In the genomic region with DNA sequence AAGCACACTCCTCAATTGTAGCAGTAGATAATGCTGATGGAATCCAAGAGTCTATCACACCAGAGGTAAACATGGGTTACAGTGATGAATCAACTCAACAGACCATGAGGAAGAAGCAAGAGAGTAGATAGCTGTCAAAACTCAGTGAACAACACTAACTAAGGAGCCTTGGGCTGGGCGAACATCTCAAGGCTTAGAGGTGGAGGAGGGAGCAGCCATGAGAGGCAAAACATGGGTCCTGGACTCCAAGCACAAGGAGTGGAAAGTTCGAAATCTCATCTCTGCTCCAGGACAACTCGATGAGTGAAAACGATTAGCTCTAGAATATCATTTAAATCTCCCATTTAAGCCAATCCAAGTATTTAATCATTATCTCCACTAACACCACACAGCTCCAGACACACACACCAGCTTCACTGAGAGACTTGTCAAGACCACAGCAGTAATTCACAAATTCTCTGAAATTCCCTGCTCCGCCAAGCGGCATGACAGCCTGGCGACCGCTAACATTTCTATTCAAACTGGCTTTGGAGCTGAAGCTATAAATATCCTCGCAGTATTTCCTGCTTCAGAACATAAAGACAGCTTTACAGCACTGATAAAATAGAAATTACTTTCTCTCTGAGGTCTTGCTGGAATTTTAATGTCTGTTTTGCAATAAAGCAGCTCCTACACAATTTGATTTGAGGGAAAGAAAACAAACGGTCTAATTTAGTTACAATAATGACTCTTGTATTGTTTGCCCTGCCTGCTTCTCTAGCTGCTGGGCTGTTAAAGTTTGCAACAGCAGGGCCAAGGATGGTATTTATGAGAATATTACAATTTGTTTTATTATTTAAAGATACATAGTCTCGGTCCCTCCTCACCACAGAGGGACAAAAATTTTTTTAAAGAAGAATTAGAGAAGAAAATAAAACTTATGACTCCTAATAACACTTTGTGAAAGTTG, we compare ENCODE assay signal across 10 mouse cellular contexts.
A peak's percentile ranks its signal among the peaks of the same experiment; 100 is the strongest.
DNase-seq lines count a peak whose midpoint lies in the region; ATAC-seq and TF ChIP-seq lines count a peak whose summit lies in the region.
"Had no signal": no experiment of that assay in that cellular context is flagged by ENCODE, and none has a peak within 500 bp of the region (broad histone marks: within the 10 kb centered on the region; RNA-seq: fewer than 3 reads in every experiment).

No protein-coding gene starts in this region.

- H3K4me2 ChIP-seq in heart, embryonic 16.5 days (ENCODE audit: low read depth, low read length) = peak overlapping the region; percentile 49
- no peak overlapping the region for H3K4me2 ChIP-seq in heart, embryonic 11.5 days
- H3K4me2 ChIP-seq in limb, embryonic 11.5 days (ENCODE audit: low read depth, severe bottlenecking) = no peak overlapping the region; the same call in 1 of the 2 replicates
- H3K4me2 ChIP-seq in limb, embryonic 14.5 days (replicated peaks; ENCODE audit: low read depth, low read length, severe bottlenecking) = no peak overlapping the region

- H3K4me1 ChIP-seq in heart, embryonic 16.5 days (ENCODE audit: control insufficient read depth, insufficient read depth, low read length) = peaks cover 9% of the 10 kb centered on the region
- no peaks in the 10 kb centered on the region for H3K4me1 ChIP-seq in heart, embryonic 11.5 days (ENCODE audit: control insufficient read depth, insufficient read depth, low read length)
- H3K4me1 ChIP-seq in limb, embryonic 11.5 days (ENCODE audit: control insufficient read depth, insufficient read depth, low read length) = no peaks in the 10 kb centered on the region
- H3K4me1 ChIP-seq in limb, embryonic 10.5 days = peaks cover 11% of the 10 kb centered on the region; the same call in 1 of the 2 replicates
- H3K4me1 ChIP-seq in limb, embryonic 14.5 days (ENCODE audit: control insufficient read depth, insufficient read depth, low read length) = no peaks in the 10 kb centered on the region; the same call in 1 of the 2 replicates

- no peak for TF ChIP-seq POLR2A in limb, embryonic 14.5 days (IDR thresholded peaks at IDR 0.05; ENCODE audit: borderline replicate concordance, extremely low read depth, insufficient read depth, insufficient read length)

- no peaks in the 10 kb centered on the region for H3K27me3 ChIP-seq in heart, embryonic 16.5 days (ENCODE audit: control insufficient read depth, insufficient read depth, low read length)
- H3K27me3 ChIP-seq in heart, embryonic 11.5 days (ENCODE audit: control insufficient read depth, insufficient read depth, low read length) = no peaks in the 10 kb centered on the region
- H3K27me3 ChIP-seq in limb, embryonic 11.5 days (ENCODE audit: control insufficient read depth, insufficient read depth, low read length) = no peaks in the 10 kb centered on the region
- no peaks in the 10 kb centered on the region for H3K27me3 ChIP-seq in limb, embryonic 10.5 days (ENCODE audit: low read depth, poor library complexity, severe bottlenecking)
- no peaks in the 10 kb centered on the region for H3K27me3 ChIP-seq in limb, embryonic 14.5 days (ENCODE audit: control insufficient read depth, insufficient read depth, low read length)

- H3K36me3 ChIP-seq in heart, embryonic 16.5 days (ENCODE audit: control insufficient read depth, insufficient read depth) = no peaks in the 10 kb centered on the region
- no peaks in the 10 kb centered on the region for H3K36me3 ChIP-seq in heart, embryonic 11.5 days (ENCODE audit: control insufficient read depth, insufficient read depth, low read length)
- no peaks in the 10 kb centered on the region for H3K36me3 ChIP-seq in limb, embryonic 11.5 days (ENCODE audit: control insufficient read depth, insufficient read depth, low read length)
- no peaks in the 10 kb centered on the region for H3K36me3 ChIP-seq in limb, embryonic 10.5 days
- no peaks in the 10 kb centered on the region for H3K36me3 ChIP-seq in limb, embryonic 14.5 days (ENCODE audit: control insufficient read depth, insufficient read depth, low read length)

- H3K27ac ChIP-seq in heart, embryonic 16.5 days (ENCODE audit: low read length) = no peak overlapping the region
- no peak overlapping the region for H3K27ac ChIP-seq in heart, embryonic 11.5 days (ENCODE audit: low read depth, low read length)
- H3K27ac ChIP-seq in limb, embryonic 11.5 days (replicated peaks; ENCODE audit: low read depth, low read length) = no peak overlapping the region
- H3K27ac ChIP-seq in limb, embryonic 10.5 days = no peak overlapping the region
- H3K27ac ChIP-seq in limb, embryonic 14.5 days (replicated peaks; ENCODE audit: low read depth, low read length) = no peak overlapping the region; the same call in 1 of the 2 replicates

- H3K4me3 ChIP-seq in heart, embryonic 16.5 days (ENCODE audit: low read length) = no peak overlapping the region
- H3K4me3 ChIP-seq in heart, embryonic 11.5 days (ENCODE audit: low read depth, low read length) = no peak overlapping the region
- H3K4me3 ChIP-seq in limb, embryonic 11.5 days (ENCODE audit: low read depth, low read length) = no peak overlapping the region
- H3K4me3 ChIP-seq in limb, embryonic 10.5 days = no peak overlapping the region
- no peak overlapping the region for H3K4me3 ChIP-seq in limb, embryonic 14.5 days (replicated peaks; ENCODE audit: low read length)
- H3K4me3 ChIP-seq: erythroblast, embryonic 14.5 days had no signal

- 34% methylated on average over 11 of the region's 11 CpGs for WGBS in heart, embryonic 16.5 days
- WGBS in heart, embryonic 11.5 days (ENCODE audit: insufficient replicate concordance) = 63% methylated on average over 11 of the region's 11 CpGs
- 56% methylated on average over 11 of the region's 11 CpGs for WGBS in limb, embryonic 11.5 days
- WGBS in limb, embryonic 10.5 days = 68% methylated on average over 11 of the region's 11 CpGs
- WGBS in limb, embryonic 14.5 days = 42% methylated on average over 11 of the region's 11 CpGs

- H3K9ac ChIP-seq in heart, embryonic 16.5 days (ENCODE audit: low read length) = peak overlapping the region; percentile 25; the same call in 1 of the 2 replicates
- H3K9ac ChIP-seq in heart, embryonic 11.5 days (ENCODE audit: low read depth, low read length) = no peak overlapping the region
- no peak overlapping the region for H3K9ac ChIP-seq in limb, embryonic 11.5 days (ENCODE audit: low read length)
- H3K9ac ChIP-seq in limb, embryonic 14.5 days (ENCODE audit: low read depth, low read length, severe bottlenecking) = no peak overlapping the region

- no peaks in the 10 kb centered on the region for H3K9me3 ChIP-seq in heart, embryonic 16.5 days (replicated peaks; ENCODE audit: control insufficient read depth, low read length)
- no peaks in the 10 kb centered on the region for H3K9me3 ChIP-seq in heart, embryonic 11.5 days (replicated peaks; ENCODE audit: control insufficient read depth, low read length)
- H3K9me3 ChIP-seq in limb, embryonic 11.5 days (ENCODE audit: control insufficient read depth, low read length) = no peaks in the 10 kb centered on the region
- H3K9me3 ChIP-seq in limb, embryonic 10.5 days (replicated peaks) = no peaks in the 10 kb centered on the region
- no peaks in the 10 kb centered on the region for H3K9me3 ChIP-seq in limb, embryonic 14.5 days (ENCODE audit: control insufficient read depth, low read length)

- ATAC-seq in heart, embryonic 16.5 days (replicated peaks; ENCODE audit: extremely low read depth, insufficient read depth, low FRiP score) = no peak
- ATAC-seq in heart, embryonic 11.5 days (replicated peaks; ENCODE audit: insufficient number of reproducible peaks, low FRiP score, low TSS enrichment) = no peak
- ATAC-seq in limb, embryonic 11.5 days (ENCODE audit: insufficient number of reproducible peaks, low FRiP score, low TSS enrichment, low read depth) = 0 out of 2 replicates have a peak, but pooled peaks have one; percentile 35
- ATAC-seq in limb, embryonic 14.5 days (ENCODE audit: low FRiP score, low read depth) = no peak

- peak; percentile 41 for DNase-seq in limb, embryonic 11.5 days (ENCODE audit: low spot score)
- DNase-seq in limb, embryonic 10.5 days (ENCODE audit: low spot score) = no peak
- DNase-seq in embryo, embryonic 11 days = peak; percentile 57
- peak; percentile 6 for DNase-seq in limb, embryonic 14.5 days (ENCODE audit: low spot score)
- no peak for DNase-seq in thymus, postnatal 10 days (ENCODE audit: low spot score in 2 of 2)
- DNase-seq in adrenal gland, postnatal 4 days (ENCODE audit: low spot score in 2 of 2) = no peak
- DNase-seq: adrenal gland, adult 2 months had no signal

Comparison
In these comparisons a context has a peak if more than half of its experiments do, and no peak if none do; other contexts are left out.
1. DNase-seq: peak in limb, embryonic 11.5 days (single experiment), embryo, embryonic 11 days (single experiment) and limb, embryonic 14.5 days (single experiment); none in limb, embryonic 10.5 days (single experiment), thymus, postnatal 10 days (0 of 2) and adrenal gland, postnatal 4 days (0 of 2).